Mouse (Mus musculus): Measurements from ENCODE around the gene Gm10696. TPM values are rescaled to one million over a fixed set of nuclear protein-coding genes. Genes with fewer than 3 reads are reported as not detected.
"Not testable (repeated sequence)": the region's sequence is repeated elsewhere in the genome, so short reads cannot be mapped to it uniquely, and the experiment has no call there.

Gene Gm10696
- not detected in 2 replicates for polyA plus RNA-seq (2012; rRNA removed)

GRCm38 (mm10) chr3:94178093-94178492, at the start of gene Gm10696:
Gm10696 (minus strand) TSS chr3:94178193.
- not testable (repeated sequence) for H3K27ac ChIP-seq (ENCODE audit: insufficient read depth, low read depth, low read length); H3K4me3 ChIP-seq (ENCODE audit: insufficient read depth, low read depth, low read length); DNase-seq; H3K4me1 ChIP-seq (ENCODE audit: control insufficient read depth, insufficient read depth, low read length); H3K27me3 ChIP-seq (replicated peaks; ENCODE audit: control insufficient read depth, insufficient read depth, low read length); H3K36me3 ChIP-seq (ENCODE audit: control insufficient read depth, insufficient read depth, low read length)
- 96% methylated on average over 1 of the region's 1 CpGs for WGBS

GRCm38 (mm10) chr3:94196414-94196813, 18.4 kb upstream of the Gm10696 start, which contains the start of gene Gm5286:
Gm5286 (plus strand) TSS chr3:94196714.
- 90% methylated on average over 3 of the region's 4 CpGs for WGBS
- not testable (repeated sequence) for DNase-seq; H3K4me3 ChIP-seq (ENCODE audit: insufficient read depth, low read depth, low read length); H3K27me3 ChIP-seq (replicated peaks; ENCODE audit: control insufficient read depth, insufficient read depth, low read length); H3K4me1 ChIP-seq (ENCODE audit: control insufficient read depth, insufficient read depth, low read length); H3K27ac ChIP-seq (ENCODE audit: insufficient read depth, low read depth, low read length); H3K36me3 ChIP-seq (ENCODE audit: control insufficient read depth, insufficient read depth, low read length)

GRCm38 (mm10) chr3:94167351-94167750, 10.6 kb downstream of the Gm10696 start:
- H3K27ac ChIP-seq (ENCODE audit: insufficient read depth, low read depth, low read length); H3K4me3 ChIP-seq (ENCODE audit: insufficient read depth, low read depth, low read length); H3K36me3 ChIP-seq (ENCODE audit: control insufficient read depth, insufficient read depth, low read length); H3K4me1 ChIP-seq (ENCODE audit: control insufficient read depth, insufficient read depth, low read length); H3K27me3 ChIP-seq (replicated peaks; ENCODE audit: control insufficient read depth, insufficient read depth, low read length); DNase-seq: not testable (repeated sequence)

Other genes starting within 250 kb of the Gm10696 start
- not detected in 2 replicates for gene Gm9117, start 234.7 kb downstream of the Gm10696 start, polyA plus RNA-seq (2012; rRNA removed)
- gene Tdpoz5, start 216.9 kb downstream of the Gm10696 start, polyA plus RNA-seq (2012; rRNA removed) = not detected in 2 replicates
- gene Gm9125, start 123.3 kb downstream of the Gm10696 start, polyA plus RNA-seq (2012; rRNA removed) = not detected in 2 replicates
- gene Gm10697, start 105.5 kb downstream of the Gm10696 start, polyA plus RNA-seq (2012; rRNA removed) = not detected in 2 replicates
- not detected in 2 replicates for gene Gm5286, start 18.5 kb upstream of the Gm10696 start, polyA plus RNA-seq (2012; rRNA removed)
- gene Gm4778, start 85.8 kb upstream of the Gm10696 start, polyA plus RNA-seq (2012; rRNA removed) = not detected in 2 replicates
- 6.5 and 7.6 TPM in 2 replicates for gene Them4, start 131.9 kb upstream of the Gm10696 start, polyA plus RNA-seq (2012; rRNA removed)
- gene Them5, start 163.9 kb upstream of the Gm10696 start, polyA plus RNA-seq (2012; rRNA removed) = 0.06 and 0.07 TPM in 2 replicates
- 0.86 and 1.5 TPM in 2 replicates for gene C2cd4d, start 184.2 kb upstream of the Gm10696 start, polyA plus RNA-seq (2012; rRNA removed)
- gene Rorc, start 194.6 kb upstream of the Gm10696 start, polyA plus RNA-seq (2012; rRNA removed) = 21.8 and 24.4 TPM in 2 replicates
- gene Lingo4, start 220.3 kb upstream of the Gm10696 start, polyA plus RNA-seq (2012; rRNA removed) = 0.14 and 0.20 TPM in 2 replicates
- gene Tdrkh, start 235.1 kb upstream of the Gm10696 start, polyA plus RNA-seq (2012; rRNA removed) = 0.75 and 0.90 TPM in 2 replicates

Measured in kidney, adult 2 months (tissue).